Mouse (Mus musculus): ENCODE data around the gene Pigs. TPM values are rescaled to one million over a fixed set of nuclear protein-coding genes. Genes with fewer than 3 reads are reported as not detected.
A peak's percentile ranks its signal among the peaks of the same experiment; 100 is the strongest.

Gene Pigs
- polyA plus RNA-seq, 1 experiment, result 62.1 TPM

GRCm38 (mm10) chr11:78360125-78360788 lies 32.0 kb downstream of the Pigs start:
- Histone ChIP-seq H3K4me1 (ENCODE audit: control insufficient read depth, insufficient read depth, low read length) (0 out of 2 replicates have a peak, but pooled peaks cover 6% of the 10 kb centered on the region), H3K27ac (ENCODE audit: insufficient read depth, low read length) (no peak overlapping the region), H3K4me3 (ENCODE audit: insufficient read depth, low read length) (0 out of 2 replicates have a peak overlapping the region, but pooled peaks have one; percentile 5)
- TF ChIP-seq CTCF (IDR thresholded peaks at IDR 0.05; ENCODE audit: borderline replicate concordance, insufficient read depth, low read length), result peak; percentile 60
- no peak for TF ChIP-seq POLR2A (IDR thresholded peaks at IDR 0.05; ENCODE audit: low read depth, low read length)

GRCm38 (mm10) chr11:78360789-78361131 lies 32.5 kb downstream of the Pigs start:
- Histone ChIP-seq H3K27ac (ENCODE audit: insufficient read depth, low read length) (no peak overlapping the region), H3K4me1 (ENCODE audit: control insufficient read depth, insufficient read depth, low read length) (0 out of 2 replicates have a peak, but pooled peaks cover 6% of the 10 kb centered on the region), H3K4me3 (ENCODE audit: insufficient read depth, low read length) (no peak overlapping the region)
- no peak for TF ChIP-seq CTCF (IDR thresholded peaks at IDR 0.05; ENCODE audit: borderline replicate concordance, insufficient read depth, low read length)
- TF ChIP-seq POLR2A (IDR thresholded peaks at IDR 0.05; ENCODE audit: low read depth, low read length), result no peak

GRCm38 (mm10) chr11:78363309-78364007 lies 35.2 kb downstream of the Pigs start:
- TF ChIP-seq POLR2A (IDR thresholded peaks at IDR 0.05; ENCODE audit: low read depth, low read length) (no peak), CTCF (IDR thresholded peaks at IDR 0.05; ENCODE audit: borderline replicate concordance, insufficient read depth, low read length) (no peak)
- Histone ChIP-seq H3K4me3 (ENCODE audit: insufficient read depth, low read length) (no peak overlapping the region), H3K4me1 (ENCODE audit: control insufficient read depth, insufficient read depth, low read length) (0 out of 2 replicates have a peak, but pooled peaks cover 6% of the 10 kb centered on the region), H3K27ac (ENCODE audit: insufficient read depth, low read length) (peak overlapping the region; percentile 69)

GRCm38 (mm10) chr11:78364103-78364502 lies 35.9 kb downstream of the Pigs start:
- 0 out of 2 replicates have a peak, but pooled peaks cover 6% of the 10 kb centered on the region for H3K4me1 ChIP-seq (ENCODE audit: control insufficient read depth, insufficient read depth, low read length)
- TF ChIP-seq POLR2A (IDR thresholded peaks at IDR 0.05; ENCODE audit: low read depth, low read length) (no peak), CTCF (IDR thresholded peaks at IDR 0.05; ENCODE audit: borderline replicate concordance, insufficient read depth, low read length) (no peak)
- H3K4me3 ChIP-seq (ENCODE audit: insufficient read depth, low read length), result no peak overlapping the region
- H3K27ac ChIP-seq (ENCODE audit: insufficient read depth, low read length), result peak overlapping the region; percentile 69

- Histone ChIP-seq H3K4me1 (ENCODE audit: control insufficient read depth, insufficient read depth, low read length) (0 out of 2 replicates have a peak, but pooled peaks cover 12% of the 10 kb centered on the region), H3K4me3 (ENCODE audit: insufficient read depth, low read length) (no peak overlapping the region), H3K27ac (ENCODE audit: insufficient read depth, low read length) (no peak overlapping the region)
- TF ChIP-seq POLR2A (IDR thresholded peaks at IDR 0.05; ENCODE audit: low read depth, low read length), result no peak
- TF ChIP-seq CTCF (IDR thresholded peaks at IDR 0.05; ENCODE audit: borderline replicate concordance, insufficient read depth, low read length), result no peak
These were observed 39.4 kb downstream of the Pigs start for GRCm38 (mm10) chr11:78367456-78368225.

- TF ChIP-seq POLR2A (IDR thresholded peaks at IDR 0.05; ENCODE audit: low read depth, low read length) (no peak), CTCF (IDR thresholded peaks at IDR 0.05; ENCODE audit: borderline replicate concordance, insufficient read depth, low read length) (no peak)
- Histone ChIP-seq H3K4me1 (ENCODE audit: control insufficient read depth, insufficient read depth, low read length) (0 out of 2 replicates have a peak, but pooled peaks cover 6% of the 10 kb centered on the region), H3K27ac (ENCODE audit: insufficient read depth, low read length) (peak overlapping the region; percentile 91), H3K4me3 (ENCODE audit: insufficient read depth, low read length) (no peak overlapping the region)
These were observed 42.2 kb downstream of the Pigs start for GRCm38 (mm10) chr11:78370389-78370788.

GRCm38 (mm10) chr11:78371711-78372110 lies 43.5 kb downstream of the Pigs start:
- H3K4me3 ChIP-seq (ENCODE audit: insufficient read depth, low read length), result no peak overlapping the region
- H3K27ac ChIP-seq (ENCODE audit: insufficient read depth, low read length), result no peak overlapping the region
- TF ChIP-seq CTCF (IDR thresholded peaks at IDR 0.05; ENCODE audit: borderline replicate concordance, insufficient read depth, low read length) (no peak), POLR2A (IDR thresholded peaks at IDR 0.05; ENCODE audit: low read depth, low read length) (no peak)
- H3K4me1 ChIP-seq (ENCODE audit: control insufficient read depth, insufficient read depth, low read length), result 0 out of 2 replicates have a peak, but pooled peaks cover 6% of the 10 kb centered on the region

GRCm38 (mm10) chr11:78372166-78372565 lies 44.0 kb downstream of the Pigs start:
- Histone ChIP-seq H3K4me3 (ENCODE audit: insufficient read depth, low read length) (no peak overlapping the region), H3K4me1 (ENCODE audit: control insufficient read depth, insufficient read depth, low read length) (0 out of 2 replicates have a peak, but pooled peaks cover 6% of the 10 kb centered on the region), H3K27ac (ENCODE audit: insufficient read depth, low read length) (no peak overlapping the region)
- TF ChIP-seq POLR2A (IDR thresholded peaks at IDR 0.05; ENCODE audit: low read depth, low read length), result no peak
- no peak for TF ChIP-seq CTCF (IDR thresholded peaks at IDR 0.05; ENCODE audit: borderline replicate concordance, insufficient read depth, low read length)

- Histone ChIP-seq H3K4me1 (ENCODE audit: control insufficient read depth, insufficient read depth, low read length) (0 out of 2 replicates have a peak, but pooled peaks cover 6% of the 10 kb centered on the region), H3K4me3 (ENCODE audit: insufficient read depth, low read length) (no peak overlapping the region), H3K27ac (ENCODE audit: insufficient read depth, low read length) (no peak overlapping the region)
- TF ChIP-seq POLR2A (IDR thresholded peaks at IDR 0.05; ENCODE audit: low read depth, low read length), result no peak
- no peak for TF ChIP-seq CTCF (IDR thresholded peaks at IDR 0.05; ENCODE audit: borderline replicate concordance, insufficient read depth, low read length)
These were observed 44.4 kb downstream of the Pigs start for GRCm38 (mm10) chr11:78372610-78373009.

All from embryonic fibroblast, embryonic 13.5 days (primary cell).